Mouse (Mus musculus): ENCODE measurements around the gene Stard10. TPM values are rescaled to one million over a fixed set of nuclear protein-coding genes. Genes with fewer than 3 reads are reported as not detected.

Gene Stard10
- polyA plus RNA-seq, 1 experiment: 619 TPM

- TF ChIP-seq CTCF (IDR thresholded peaks at IDR 0.05; ENCODE audit: control insufficient read depth, insufficient read depth, insufficient replicate concordance, low read depth, low read length): no peak
- no peak for TF ChIP-seq POLR2A (IDR thresholded peaks at IDR 0.05; ENCODE audit: control insufficient read depth, low read depth, low read length)
- Histone ChIP-seq H3K4me3 (ENCODE audit: control insufficient read depth, low read depth, low read length) (no peak overlapping the region), H3K27me3 (ENCODE audit: control insufficient read depth, insufficient read depth, low read length) (no peaks in the 10 kb centered on the region), H3K36me3 (ENCODE audit: control insufficient read depth, insufficient read depth, low read length) (no peaks in the 10 kb centered on the region), H3K27ac (ENCODE audit: control insufficient read depth, insufficient read depth, low read depth, low read length) (no peak overlapping the region), H3K4me1 (ENCODE audit: control insufficient read depth, insufficient read depth, low read length) (no peaks in the 10 kb centered on the region)
These were observed 29.1 kb upstream of the Stard10 start for GRCm38 (mm10) chr7:101287820-101288219.

GRCm38 (mm10) chr7:101288436-101288835 lies 28.4 kb upstream of the Stard10 start:
- TF ChIP-seq POLR2A (IDR thresholded peaks at IDR 0.05; ENCODE audit: control insufficient read depth, low read depth, low read length) (no peak), CTCF (IDR thresholded peaks at IDR 0.05; ENCODE audit: control insufficient read depth, insufficient read depth, insufficient replicate concordance, low read depth, low read length) (peak; percentile 45; the same call in 1 of the 2 replicates)
- Histone ChIP-seq H3K27me3 (ENCODE audit: control insufficient read depth, insufficient read depth, low read length) (no peaks in the 10 kb centered on the region), H3K27ac (ENCODE audit: control insufficient read depth, insufficient read depth, low read depth, low read length) (no peak overlapping the region), H3K4me1 (ENCODE audit: control insufficient read depth, insufficient read depth, low read length) (no peaks in the 10 kb centered on the region), H3K36me3 (ENCODE audit: control insufficient read depth, insufficient read depth, low read length) (no peaks in the 10 kb centered on the region), H3K4me3 (ENCODE audit: control insufficient read depth, low read depth, low read length) (no peak overlapping the region)

GRCm38 (mm10) chr7:101290401-101290800 lies 26.5 kb upstream of the Stard10 start:
- Histone ChIP-seq H3K4me1 (ENCODE audit: control insufficient read depth, insufficient read depth, low read length) (no peaks in the 10 kb centered on the region), H3K36me3 (ENCODE audit: control insufficient read depth, insufficient read depth, low read length) (no peaks in the 10 kb centered on the region), H3K27ac (ENCODE audit: control insufficient read depth, insufficient read depth, low read depth, low read length) (no peak overlapping the region), H3K27me3 (ENCODE audit: control insufficient read depth, insufficient read depth, low read length) (no peaks in the 10 kb centered on the region), H3K4me3 (ENCODE audit: control insufficient read depth, low read depth, low read length) (no peak overlapping the region)
- no peak for TF ChIP-seq POLR2A (IDR thresholded peaks at IDR 0.05; ENCODE audit: control insufficient read depth, low read depth, low read length)
- no peak for TF ChIP-seq CTCF (IDR thresholded peaks at IDR 0.05; ENCODE audit: control insufficient read depth, insufficient read depth, insufficient replicate concordance, low read depth, low read length)

GRCm38 (mm10) chr7:101291211-101291610 lies 25.7 kb upstream of the Stard10 start:
- Histone ChIP-seq H3K27ac (ENCODE audit: control insufficient read depth, insufficient read depth, low read depth, low read length) (no peak overlapping the region), H3K36me3 (ENCODE audit: control insufficient read depth, insufficient read depth, low read length) (no peaks in the 10 kb centered on the region), H3K4me3 (ENCODE audit: control insufficient read depth, low read depth, low read length) (no peak overlapping the region), H3K27me3 (ENCODE audit: control insufficient read depth, insufficient read depth, low read length) (no peaks in the 10 kb centered on the region), H3K4me1 (ENCODE audit: control insufficient read depth, insufficient read depth, low read length) (no peaks in the 10 kb centered on the region; the same call in 1 of the 2 replicates)
- no peak for TF ChIP-seq POLR2A (IDR thresholded peaks at IDR 0.05; ENCODE audit: control insufficient read depth, low read depth, low read length)
- TF ChIP-seq CTCF (IDR thresholded peaks at IDR 0.05; ENCODE audit: control insufficient read depth, insufficient read depth, insufficient replicate concordance, low read depth, low read length): no peak

GRCm38 (mm10) chr7:101291641-101292040 lies 25.2 kb upstream of the Stard10 start:
- Histone ChIP-seq H3K4me3 (ENCODE audit: control insufficient read depth, low read depth, low read length) (no peak overlapping the region), H3K36me3 (ENCODE audit: control insufficient read depth, insufficient read depth, low read length) (no peaks in the 10 kb centered on the region), H3K27me3 (ENCODE audit: control insufficient read depth, insufficient read depth, low read length) (no peaks in the 10 kb centered on the region), H3K27ac (ENCODE audit: control insufficient read depth, insufficient read depth, low read depth, low read length) (no peak overlapping the region), H3K4me1 (ENCODE audit: control insufficient read depth, insufficient read depth, low read length) (peaks cover 4% of the 10 kb centered on the region)
- no peak for TF ChIP-seq POLR2A (IDR thresholded peaks at IDR 0.05; ENCODE audit: control insufficient read depth, low read depth, low read length)
- TF ChIP-seq CTCF (IDR thresholded peaks at IDR 0.05; ENCODE audit: control insufficient read depth, insufficient read depth, insufficient replicate concordance, low read depth, low read length): no peak

GRCm38 (mm10) chr7:101292086-101292485 lies 24.8 kb upstream of the Stard10 start:
- Histone ChIP-seq H3K4me1 (ENCODE audit: control insufficient read depth, insufficient read depth, low read length) (peaks cover 9% of the 10 kb centered on the region), H3K36me3 (ENCODE audit: control insufficient read depth, insufficient read depth, low read length) (no peaks in the 10 kb centered on the region), H3K4me3 (ENCODE audit: control insufficient read depth, low read depth, low read length) (no peak overlapping the region), H3K27me3 (ENCODE audit: control insufficient read depth, insufficient read depth, low read length) (no peaks in the 10 kb centered on the region), H3K27ac (ENCODE audit: control insufficient read depth, insufficient read depth, low read depth, low read length) (no peak overlapping the region)
- TF ChIP-seq POLR2A (IDR thresholded peaks at IDR 0.05; ENCODE audit: control insufficient read depth, low read depth, low read length): no peak
- TF ChIP-seq CTCF (IDR thresholded peaks at IDR 0.05; ENCODE audit: control insufficient read depth, insufficient read depth, insufficient replicate concordance, low read depth, low read length): no peak

GRCm38 (mm10) chr7:101292696-101293095 lies 24.2 kb upstream of the Stard10 start:
- Histone ChIP-seq H3K27ac (ENCODE audit: control insufficient read depth, insufficient read depth, low read depth, low read length) (no peak overlapping the region), H3K4me3 (ENCODE audit: control insufficient read depth, low read depth, low read length) (no peak overlapping the region), H3K36me3 (ENCODE audit: control insufficient read depth, insufficient read depth, low read length) (no peaks in the 10 kb centered on the region), H3K27me3 (ENCODE audit: control insufficient read depth, insufficient read depth, low read length) (no peaks in the 10 kb centered on the region), H3K4me1 (ENCODE audit: control insufficient read depth, insufficient read depth, low read length) (peaks cover 9% of the 10 kb centered on the region)
- TF ChIP-seq CTCF (IDR thresholded peaks at IDR 0.05; ENCODE audit: control insufficient read depth, insufficient read depth, insufficient replicate concordance, low read depth, low read length) (no peak), POLR2A (IDR thresholded peaks at IDR 0.05; ENCODE audit: control insufficient read depth, low read depth, low read length) (no peak)

- TF ChIP-seq POLR2A (IDR thresholded peaks at IDR 0.05; ENCODE audit: control insufficient read depth, low read depth, low read length): no peak
- TF ChIP-seq CTCF (IDR thresholded peaks at IDR 0.05; ENCODE audit: control insufficient read depth, insufficient read depth, insufficient replicate concordance, low read depth, low read length): no peak
- Histone ChIP-seq H3K27ac (ENCODE audit: control insufficient read depth, insufficient read depth, low read depth, low read length) (no peak overlapping the region), H3K36me3 (ENCODE audit: control insufficient read depth, insufficient read depth, low read length) (no peaks in the 10 kb centered on the region)
These were observed 23.7 kb upstream of the Stard10 start for GRCm38 (mm10) chr7:101293138-101293537.

More at GRCm38 (mm10) chr7:101293138-101293537, 23.7 kb upstream of the Stard10 start:
- H3K4me3 ChIP-seq (ENCODE audit: control insufficient read depth, low read depth, low read length): no peak overlapping the region
- H3K4me1 ChIP-seq (ENCODE audit: control insufficient read depth, insufficient read depth, low read length): peaks cover 9% of the 10 kb centered on the region
- no peaks in the 10 kb centered on the region for H3K27me3 ChIP-seq (ENCODE audit: control insufficient read depth, insufficient read depth, low read length)
